Mouse (Mus musculus): ENCODE measurements around the gene Rhot2. TPM values are rescaled to one million over a fixed set of nuclear protein-coding genes. Genes with fewer than 3 reads are reported as not detected.

Gene Rhot2
- polyA plus RNA-seq, 1 experiment from 2014 or later = 23.5 TPM

DNA sequence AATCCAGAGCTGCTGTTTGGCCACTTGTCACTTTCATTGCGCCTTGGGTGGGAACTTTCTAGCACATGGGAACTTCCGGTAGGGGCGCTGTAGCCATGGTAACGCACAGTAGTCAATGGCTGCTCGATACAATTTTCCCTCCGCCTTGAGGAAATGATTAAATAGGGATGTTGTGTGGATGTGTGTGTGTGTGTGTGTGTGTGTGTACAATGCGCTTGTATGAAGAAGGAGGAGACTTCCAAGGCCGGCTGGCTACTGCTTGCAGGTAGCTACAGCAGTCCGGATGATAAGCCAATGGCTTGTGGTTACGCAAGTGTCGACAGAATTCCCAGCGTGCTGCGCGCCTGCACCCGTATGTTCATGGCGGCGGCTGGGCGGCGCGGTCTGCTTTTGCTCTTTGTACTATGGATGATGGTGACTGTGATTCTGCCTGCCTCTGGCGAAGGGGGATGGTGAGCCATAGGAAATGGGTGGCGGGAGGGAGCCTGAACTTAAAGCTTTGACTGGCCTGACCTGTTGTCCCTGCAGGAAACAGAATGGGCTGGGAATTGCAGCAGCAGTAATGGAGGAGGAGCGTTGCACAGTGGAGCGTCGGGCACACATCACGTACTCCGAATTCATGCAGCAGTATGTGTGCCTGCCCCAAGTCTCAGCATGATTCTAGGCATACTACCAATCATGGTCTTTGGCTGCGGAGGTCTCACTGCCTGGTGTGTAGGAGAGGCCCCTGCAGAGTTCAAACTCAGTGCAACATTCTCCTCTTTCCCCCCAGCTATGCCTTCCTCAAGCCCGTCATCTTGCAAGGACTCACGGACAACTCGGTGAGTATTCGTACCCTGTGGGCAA lies 15.7 kb downstream of the Rhot2 start, which contains the start of gene Jmjd8:
Gene Jmjd8, plus strand, starts transcription at position 156 of the 846 bp plus-strand sequence.
- peak within 1 kb of the TSS; percentile 74 for H3K4me3 ChIP-seq (replicated peaks; ENCODE audit: low read length)
- peaks cover 23% of the 10 kb centered on the region for H3K36me3 ChIP-seq (ENCODE audit: control insufficient read depth, insufficient read depth, low read length)
- H3K27me3 ChIP-seq (ENCODE audit: control insufficient read depth, insufficient read depth, low read length) = no peaks in the 10 kb centered on the region
- H3K4me1 ChIP-seq (ENCODE audit: control insufficient read depth, insufficient read depth, low read length) = peaks cover 45% of the 10 kb centered on the region
- ATAC-seq (ENCODE audit: insufficient read depth, low FRiP score) = peak; percentile 21; the same call in 1 of the 2 replicates
- under 1% methylated on average over 32 of the region's 32 CpGs for WGBS
- H3K9ac ChIP-seq (ENCODE audit: low read length) = peak within 1 kb of the TSS; percentile 87
- peak within 1 kb of the TSS; percentile 91 for H3K4me2 ChIP-seq (ENCODE audit: low read depth, low read length)
- no peaks in the 10 kb centered on the region for H3K9me3 ChIP-seq (replicated peaks; ENCODE audit: control insufficient read depth, low read length)
- H3K27ac ChIP-seq (ENCODE audit: low read length) = peak within 1 kb of the TSS; percentile 93

DNA sequence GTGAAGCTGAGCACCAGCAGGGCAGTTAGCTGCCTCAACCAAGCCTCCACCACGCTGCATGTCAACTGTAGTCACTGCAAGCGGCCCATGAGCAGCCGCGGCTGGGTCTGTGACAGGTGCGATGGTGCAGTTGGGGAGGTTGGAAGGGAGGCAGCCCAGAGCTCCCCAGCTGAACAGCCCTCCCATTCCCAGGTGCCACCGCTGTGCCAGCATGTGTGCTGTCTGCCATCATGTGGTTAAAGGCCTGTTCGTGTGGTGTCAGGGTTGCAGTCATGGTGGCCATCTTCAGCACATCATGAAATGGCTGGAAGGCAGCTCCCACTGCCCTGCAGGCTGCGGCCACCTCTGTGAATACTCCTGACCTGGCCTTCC lies 16.4 kb downstream of the Rhot2 start:
- ATAC-seq (ENCODE audit: insufficient read depth, low FRiP score) = no peak
- WGBS = 82% methylated on average over 8 of the region's 8 CpGs
- Histone ChIP-seq H3K9ac (ENCODE audit: low read length) (peak overlapping the region; percentile 87), H3K4me2 (ENCODE audit: low read depth, low read length) (peak overlapping the region; percentile 91), H3K36me3 (ENCODE audit: control insufficient read depth, insufficient read depth, low read length) (peaks cover 23% of the 10 kb centered on the region), H3K27ac (ENCODE audit: low read length) (peak overlapping the region; percentile 93), H3K9me3 (replicated peaks; ENCODE audit: control insufficient read depth, low read length) (no peaks in the 10 kb centered on the region), H3K27me3 (ENCODE audit: control insufficient read depth, insufficient read depth, low read length) (no peaks in the 10 kb centered on the region), H3K4me1 (ENCODE audit: control insufficient read depth, insufficient read depth, low read length) (peaks cover 44% of the 10 kb centered on the region), H3K4me3 (replicated peaks; ENCODE audit: low read length) (peak overlapping the region; percentile 74)

DNA sequence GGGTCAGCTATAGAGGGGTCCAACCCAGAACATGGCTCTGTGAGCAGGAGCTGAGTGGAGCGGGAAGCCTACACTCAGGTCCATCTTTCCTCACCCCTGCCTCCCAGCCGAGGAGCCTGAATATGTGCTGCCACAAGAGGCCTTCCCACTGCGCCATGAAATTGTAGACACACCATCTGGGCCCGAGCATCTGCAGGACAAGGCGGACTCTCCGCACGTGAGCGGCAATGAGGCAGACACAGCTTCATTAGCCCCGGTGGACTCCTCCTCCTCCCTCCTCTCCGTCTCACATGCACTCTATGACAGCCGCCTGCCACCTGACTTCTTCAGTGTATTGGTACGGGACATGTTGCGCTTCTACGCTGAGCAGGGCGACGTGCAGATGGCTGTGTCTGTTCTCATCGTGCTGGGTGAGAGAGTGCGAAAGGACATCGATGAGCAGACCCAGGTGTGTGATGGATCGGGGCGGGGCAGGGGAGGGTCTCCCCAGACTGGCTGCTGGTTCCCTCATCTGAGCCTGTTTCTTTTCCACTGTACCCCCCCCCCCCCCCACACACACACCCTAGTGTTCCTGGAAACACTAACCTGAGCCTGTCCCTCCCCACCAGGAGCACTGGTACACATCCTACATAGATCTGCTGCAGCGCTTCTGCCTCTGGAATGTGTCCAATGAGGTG lies 17.0 kb downstream of the Rhot2 start:
- no peak for ATAC-seq (ENCODE audit: insufficient read depth, low FRiP score)
- H3K36me3 ChIP-seq (ENCODE audit: control insufficient read depth, insufficient read depth, low read length) = peaks cover 23% of the 10 kb centered on the region
- H3K9ac ChIP-seq (ENCODE audit: low read length) = no peak overlapping the region
- no peak overlapping the region for H3K4me3 ChIP-seq (replicated peaks; ENCODE audit: low read length)
- no peaks in the 10 kb centered on the region for H3K27me3 ChIP-seq (ENCODE audit: control insufficient read depth, insufficient read depth, low read length)
- H3K27ac ChIP-seq (ENCODE audit: low read length) = no peak overlapping the region; the same call in 1 of the 2 replicates
- H3K9me3 ChIP-seq (replicated peaks; ENCODE audit: control insufficient read depth, low read length) = no peaks in the 10 kb centered on the region
- no peak overlapping the region for H3K4me2 ChIP-seq (ENCODE audit: low read depth, low read length)
- H3K4me1 ChIP-seq (ENCODE audit: control insufficient read depth, insufficient read depth, low read length) = peaks cover 44% of the 10 kb centered on the region
- 91% methylated on average over 22 of the region's 22 CpGs for WGBS

DNA sequence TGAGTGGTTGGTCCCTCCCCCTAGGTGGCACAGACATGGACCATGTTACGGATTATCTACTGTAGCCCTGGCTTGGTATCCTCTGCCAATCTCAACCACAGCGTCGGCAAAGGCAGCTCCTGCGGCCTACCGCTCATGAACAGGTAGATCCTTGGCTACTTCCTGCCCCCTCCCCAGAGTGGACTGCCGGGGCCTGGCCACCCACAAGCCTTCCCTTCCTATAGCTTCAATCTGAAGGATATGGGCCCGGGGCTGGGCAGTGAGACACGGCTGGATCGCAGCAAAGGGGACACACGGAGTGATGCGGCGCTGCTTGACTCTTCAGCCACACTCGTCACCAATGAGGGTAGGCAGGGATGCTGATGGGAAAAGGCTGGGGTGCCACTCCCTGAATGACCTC lies 17.6 kb downstream of the Rhot2 start:
- Histone ChIP-seq H3K4me3 (replicated peaks; ENCODE audit: low read length) (no peak overlapping the region), H3K27me3 (ENCODE audit: control insufficient read depth, insufficient read depth, low read length) (0 out of 2 replicates have a peak, but pooled peaks cover 3% of the 10 kb centered on the region), H3K9me3 (replicated peaks; ENCODE audit: control insufficient read depth, low read length) (no peaks in the 10 kb centered on the region), H3K4me2 (ENCODE audit: low read depth, low read length) (no peak overlapping the region), H3K9ac (ENCODE audit: low read length) (no peak overlapping the region), H3K36me3 (ENCODE audit: control insufficient read depth, insufficient read depth, low read length) (peaks cover 23% of the 10 kb centered on the region), H3K4me1 (ENCODE audit: control insufficient read depth, insufficient read depth, low read length) (peaks cover 43% of the 10 kb centered on the region), H3K27ac (ENCODE audit: low read length) (no peak overlapping the region)
- 94% methylated on average over 13 of the region's 13 CpGs for WGBS
- no peak for ATAC-seq (ENCODE audit: insufficient read depth, low FRiP score)

DNA sequence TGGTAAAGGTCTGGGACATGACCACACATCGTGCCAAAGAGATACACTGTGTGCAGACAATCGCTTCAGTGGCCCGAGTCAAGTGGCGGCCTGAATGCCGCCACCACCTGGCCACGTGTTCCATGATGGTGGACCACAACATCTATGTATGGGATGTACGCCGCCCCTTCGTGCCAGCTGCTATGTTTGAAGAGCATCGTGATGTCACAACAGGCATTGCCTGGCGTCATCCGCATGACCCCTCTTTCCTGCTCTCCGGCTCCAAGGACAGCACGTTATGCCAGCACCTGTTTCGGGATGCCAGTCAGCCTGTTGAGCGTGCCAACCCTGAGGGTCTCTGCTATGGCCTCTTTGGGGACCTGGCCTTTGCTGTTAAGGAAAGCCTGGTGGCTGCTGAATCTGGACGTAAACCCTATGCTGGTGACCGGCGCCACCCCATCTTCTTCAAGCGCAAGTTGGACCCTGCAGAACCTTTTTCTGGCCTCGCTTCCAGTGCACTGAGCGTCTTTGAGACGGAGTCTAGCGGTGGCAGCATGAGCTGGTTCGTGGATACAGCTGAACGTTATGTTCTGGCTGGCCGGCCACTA lies 18.6 kb downstream of the Rhot2 start:
- ATAC-seq (ENCODE audit: insufficient read depth, low FRiP score) = no peak
- Histone ChIP-seq H3K9ac (ENCODE audit: low read length) (no peak overlapping the region), H3K36me3 (ENCODE audit: control insufficient read depth, insufficient read depth, low read length) (peaks cover 20% of the 10 kb centered on the region), H3K9me3 (replicated peaks; ENCODE audit: control insufficient read depth, low read length) (no peaks in the 10 kb centered on the region), H3K27me3 (ENCODE audit: control insufficient read depth, insufficient read depth, low read length) (peaks cover 3% of the 10 kb centered on the region; the same call in 1 of the 2 replicates), H3K4me2 (ENCODE audit: low read depth, low read length) (no peak overlapping the region), H3K27ac (ENCODE audit: low read length) (no peak overlapping the region), H3K4me3 (replicated peaks; ENCODE audit: low read length) (no peak overlapping the region), H3K4me1 (ENCODE audit: control insufficient read depth, insufficient read depth, low read length) (peaks cover 35% of the 10 kb centered on the region)
- WGBS = 93% methylated on average over 27 of the region's 27 CpGs

DNA sequence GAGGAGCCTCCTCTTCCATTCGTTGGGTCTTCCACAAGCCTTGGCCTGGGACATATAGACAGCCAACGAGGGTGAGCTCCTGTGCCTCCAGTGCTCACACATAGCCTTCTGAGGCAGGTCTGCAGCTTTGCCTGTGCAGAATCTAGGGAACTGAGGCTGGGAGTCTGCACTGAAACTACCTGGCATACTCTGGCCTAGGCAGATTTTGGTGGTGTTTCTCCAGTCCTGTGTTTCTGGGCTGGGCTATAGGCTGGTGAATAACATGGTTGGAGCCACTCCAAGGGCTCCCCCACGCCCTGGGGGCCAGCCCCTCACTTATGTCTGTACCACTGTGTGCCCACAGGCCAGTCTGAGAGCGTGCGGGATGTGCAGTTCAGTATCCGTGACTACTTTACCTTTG lies 19.3 kb downstream of the Rhot2 start:
- H3K9ac ChIP-seq (ENCODE audit: low read length) = no peak overlapping the region; the same call in 1 of the 2 replicates
- ATAC-seq (ENCODE audit: insufficient read depth, low FRiP score) = no peak

DNA sequence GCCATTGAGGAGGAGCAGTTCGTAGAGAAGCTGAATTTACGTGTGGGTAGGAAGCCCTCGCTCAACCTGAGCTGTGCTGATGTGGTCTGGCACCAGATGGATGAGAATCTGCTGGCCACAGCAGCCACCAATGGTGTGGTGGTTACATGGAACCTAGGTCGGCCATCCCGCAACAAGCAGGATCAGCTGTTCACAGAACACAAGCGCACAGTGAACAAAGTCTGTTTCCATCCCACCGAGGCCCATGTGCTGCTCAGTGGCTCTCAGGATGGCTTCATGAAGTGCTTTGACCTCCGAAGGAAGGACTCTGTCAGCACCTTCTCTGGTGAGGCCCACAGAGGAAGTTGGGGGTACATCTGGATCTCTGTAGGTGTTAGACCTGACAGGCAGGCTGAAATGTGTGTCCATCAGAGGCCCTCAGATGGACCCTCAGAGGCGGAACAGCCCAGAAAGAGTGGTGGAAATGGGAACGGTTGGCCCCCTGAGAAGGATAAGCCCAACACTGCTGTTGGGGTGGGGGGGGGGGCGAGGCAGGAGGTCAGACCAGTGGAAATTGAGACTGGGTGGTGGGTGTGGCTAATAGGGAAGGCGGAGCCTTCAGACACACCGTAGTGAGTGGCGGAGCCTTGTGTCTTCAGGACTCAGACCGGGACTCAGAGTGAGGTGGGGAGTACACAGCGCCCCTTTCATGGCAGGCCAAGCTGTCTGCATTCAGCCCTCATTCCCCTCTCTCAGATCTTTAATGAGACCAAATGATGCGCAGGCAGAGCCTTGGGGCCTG lies 20.1 kb downstream of the Rhot2 start:
- WGBS = 66% methylated on average over 16 of the region's 17 CpGs
- Histone ChIP-seq H3K27me3 (ENCODE audit: control insufficient read depth, insufficient read depth, low read length) (peaks cover 8% of the 10 kb centered on the region), H3K9ac (ENCODE audit: low read length) (peak overlapping the region; percentile 83), H3K4me2 (ENCODE audit: low read depth, low read length) (peak overlapping the region; percentile 92), H3K4me3 (replicated peaks; ENCODE audit: low read length) (peak overlapping the region; percentile 67), H3K36me3 (ENCODE audit: control insufficient read depth, insufficient read depth, low read length) (0 out of 2 replicates have a peak, but pooled peaks cover 12% of the 10 kb centered on the region), H3K27ac (ENCODE audit: low read length) (no peak overlapping the region), H3K9me3 (replicated peaks; ENCODE audit: control insufficient read depth, low read length) (no peaks in the 10 kb centered on the region), H3K4me1 (ENCODE audit: control insufficient read depth, insufficient read depth, low read length) (peaks cover 20% of the 10 kb centered on the region)
- ATAC-seq (ENCODE audit: insufficient read depth, low FRiP score) = no peak

More for the DNA sequence above, 19.3 kb downstream of the Rhot2 start:
- Histone ChIP-seq H3K27me3 (ENCODE audit: control insufficient read depth, insufficient read depth, low read length) (peaks cover 3% of the 10 kb centered on the region; the same call in 1 of the 2 replicates), H3K36me3 (ENCODE audit: control insufficient read depth, insufficient read depth, low read length) (peaks cover 12% of the 10 kb centered on the region; the same call in 1 of the 2 replicates), H3K4me1 (ENCODE audit: control insufficient read depth, insufficient read depth, low read length) (peaks cover 27% of the 10 kb centered on the region), H3K4me3 (replicated peaks; ENCODE audit: low read length) (no peak overlapping the region), H3K9me3 (replicated peaks; ENCODE audit: control insufficient read depth, low read length) (no peaks in the 10 kb centered on the region), H3K4me2 (ENCODE audit: low read depth, low read length) (no peak overlapping the region), H3K27ac (ENCODE audit: low read length) (no peak overlapping the region)
- WGBS = 86% methylated on average over 6 of the region's 6 CpGs

DNA sequence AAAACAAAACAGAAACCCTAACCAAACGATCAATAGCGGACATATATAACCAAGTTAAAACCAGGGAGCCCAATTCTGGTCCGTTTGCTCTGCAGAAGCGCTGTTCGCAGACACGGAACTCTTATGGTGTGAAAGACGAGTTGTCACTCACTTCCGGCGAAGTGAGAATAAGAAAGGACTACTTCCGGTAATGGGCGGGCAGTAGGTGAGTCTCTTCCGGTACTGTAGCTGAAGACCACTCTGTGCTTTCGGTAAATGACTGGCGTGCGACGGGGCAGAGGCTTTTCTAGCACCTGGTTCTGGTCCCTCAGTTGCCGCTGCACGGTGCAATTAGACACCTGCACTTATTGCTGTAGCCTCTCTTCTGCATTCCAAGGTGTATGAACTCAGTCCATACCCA lies 21.2 kb downstream of the Rhot2 start, which contains the start of gene Wdr24:
Gene Wdr24, plus strand, starts transcription at position 176 of the 400 bp plus-strand sequence.
- peak within 1 kb of the TSS; percentile 51 for H3K27ac ChIP-seq (ENCODE audit: low read length)
- ATAC-seq (ENCODE audit: insufficient read depth, low FRiP score) = peak; percentile 53
- peak within 1 kb of the TSS; percentile 67 for H3K4me3 ChIP-seq (replicated peaks; ENCODE audit: low read length)
- H3K36me3 ChIP-seq (ENCODE audit: control insufficient read depth, insufficient read depth, low read length) = 0 out of 2 replicates have a peak, but pooled peaks cover 12% of the 10 kb centered on the region
- WGBS = 1% methylated on average over 18 of the region's 18 CpGs
- H3K27me3 ChIP-seq (ENCODE audit: control insufficient read depth, insufficient read depth, low read length) = peaks cover 17% of the 10 kb centered on the region
- peak within 1 kb of the TSS; percentile 83 for H3K9ac ChIP-seq (ENCODE audit: low read length)
- peak within 1 kb of the TSS; percentile 92 for H3K4me2 ChIP-seq (ENCODE audit: low read depth, low read length)
- peaks cover 22% of the 10 kb centered on the region for H3K4me1 ChIP-seq (ENCODE audit: control insufficient read depth, insufficient read depth, low read length)
- H3K9me3 ChIP-seq (replicated peaks; ENCODE audit: control insufficient read depth, low read length) = no peaks in the 10 kb centered on the region

Measured in stomach, embryonic 16.5 days (tissue).